19 mouse cellular contexts compared by ENCODE assay signal in the genomic region with DNA sequence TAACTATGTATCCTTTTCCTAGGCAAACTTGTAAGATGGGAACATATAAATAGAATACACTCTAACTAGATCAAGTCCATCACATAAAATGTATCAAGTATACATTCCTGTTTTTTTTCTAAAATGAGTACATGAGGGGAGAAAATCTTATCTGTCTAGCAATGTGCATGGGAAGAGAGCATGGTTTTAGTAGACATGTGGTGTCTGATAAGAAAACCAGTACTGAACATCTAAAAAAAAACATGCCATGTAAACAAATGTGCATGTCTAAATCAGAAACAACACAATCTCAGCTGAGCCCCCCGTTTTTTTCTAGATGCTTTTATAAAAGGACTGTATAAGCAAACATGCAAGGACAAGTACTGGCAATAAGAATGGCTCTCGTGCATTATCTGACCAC.
"Had no signal": no experiment of that assay in that cellular context is flagged by ENCODE, and none has a peak within 500 bp of the region (broad histone marks: within the 10 kb centered on the region; RNA-seq: fewer than 3 reads in every experiment).

No protein-coding gene starts in this region.

- H3K4me1 ChIP-seq: neural tube, embryonic 13.5 days; neural tube, embryonic 15.5 days had no signal

- H3K4me3 ChIP-seq: liver, embryonic 15.5 days; megakaryocyte, embryonic 14.5 days; midbrain, embryonic 10.5 days; midbrain, embryonic 13.5 days; myocyte; neural tube, embryonic 13.5 days; neural tube, embryonic 15.5 days had no signal

- H3K9ac ChIP-seq: liver, embryonic 15.5 days; lung, embryonic 14.5 days; midbrain, embryonic 13.5 days; neural tube, embryonic 13.5 days; neural tube, embryonic 15.5 days had no signal

- H3K36me3 ChIP-seq: midbrain, embryonic 13.5 days; neural tube, embryonic 15.5 days had no signal

- H3K9me3 ChIP-seq: liver, embryonic 15.5 days; megakaryocyte, embryonic 14.5 days; midbrain, embryonic 10.5 days; midbrain, embryonic 13.5 days; neural tube, embryonic 13.5 days; neural tube, embryonic 15.5 days had no signal

- DNase-seq: lung, adult 18-20 months; lung, embryonic 14.5 days; lung, postnatal 10 days; lung, postnatal 4 days; right cerebral cortex, adult 18-20 months; right cerebral cortex, postnatal 25 days; right cerebral cortex, postnatal 4 days; spleen, adult 18-20 months; thymus, adult 18-20 months; thymus, postnatal 14 days; thymus, postnatal 36 days had no signal

- H3K4me2 ChIP-seq: liver, embryonic 15.5 days; lung, embryonic 14.5 days; midbrain, embryonic 13.5 days; neural tube, embryonic 13.5 days; neural tube, embryonic 15.5 days had no signal

- H3K27ac ChIP-seq: liver, embryonic 15.5 days; midbrain, embryonic 10.5 days; midbrain, embryonic 13.5 days; neural tube, embryonic 13.5 days; neural tube, embryonic 15.5 days had no signal

- H3K27me3 ChIP-seq: liver, embryonic 15.5 days; megakaryocyte, embryonic 14.5 days; midbrain, embryonic 13.5 days; neural tube, embryonic 13.5 days; neural tube, embryonic 15.5 days had no signal

- ATAC-seq: midbrain, embryonic 13.5 days; midbrain, embryonic 16.5 days had no signal
